Mouse (Mus musculus) heart, embryonic 11.5 days (tissue): ENCODE results near the gene Zfp966. TPM values are rescaled to one million over a fixed set of nuclear protein-coding genes. Genes with fewer than 3 reads are reported as not detected.
"Not testable (repeated sequence)": the region's sequence is repeated elsewhere in the genome, so short reads cannot be mapped to it uniquely, and the experiment has no call there.

Experiments used
- ATAC-seq: fragments of 200-750 bp; cut with Nextera tagmentation; replicated peaks from 2 replicates; pipeline ENCODE4 v1.8.0; 2017; ENCODE audit warnings: moderate library complexity; ENCODE audit not compliant: insufficient number of reproducible peaks, low FRiP score, low TSS enrichment
- H3K27ac ChIP-seq: fragments of 300-500 bp; sonication (generic); 2 replicates; pipeline ENCODE4 v1.5.1; 2014; ENCODE audit warnings: mild to moderate bottlenecking, low read depth, low read length
- H3K27me3 ChIP-seq: fragments of 300-500 bp; sonication (generic); 2 replicates; pipeline ENCODE4 v1.6.1; 2014; ENCODE audit warnings: mild to moderate bottlenecking, low read length, mixed read lengths; ENCODE audit not compliant: control insufficient read depth, insufficient read depth
- H3K36me3 ChIP-seq: fragments of 300-500 bp; sonication (generic); 2 replicates; pipeline ENCODE4 v1.6.1; 2014; ENCODE audit warnings: mild to moderate bottlenecking, low read length, moderate library complexity, mixed read lengths; ENCODE audit not compliant: control insufficient read depth, insufficient read depth
- H3K4me1 ChIP-seq: fragments of 300-500 bp; sonication (generic); 2 replicates; pipeline ENCODE4 v1.6.1; 2014; ENCODE audit warnings: low read length; ENCODE audit not compliant: control insufficient read depth, insufficient read depth
- H3K4me2 ChIP-seq: fragments of 300-500 bp; sonication (generic); 2 replicates; pipeline ENCODE4 v1.6.1; 2014; ENCODE audit warnings: mild to moderate bottlenecking, moderate library complexity
- H3K4me3 ChIP-seq: fragments of 300-500 bp; sonication (generic); 2 replicates; pipeline ENCODE4 v1.5.1; 2014; ENCODE audit warnings: low read depth, low read length
- H3K9ac ChIP-seq: fragments of 300-500 bp; sonication (generic); 2 replicates; pipeline ENCODE4 v1.6.1; 2014; ENCODE audit warnings: mild to moderate bottlenecking, low read depth, low read length, moderate library complexity
- H3K9me3 ChIP-seq: fragments of 300-500 bp; sonication (generic); replicated peaks from 2 replicates; pipeline ENCODE4 v1.6.1; 2016; ENCODE audit warnings: low read length; ENCODE audit not compliant: control insufficient read depth
- WGBS: fragments of 180-500 bp; shearing (Covaris S2); extraction: QIAGEN DNeasy Blood & Tissue Kit; methylation state at CpG from one replicate; pipeline ENCODE4 v1.1.7; 2014; ENCODE audit not compliant: insufficient replicate concordance; 5-methylcytosine and 5-hydroxymethylcytosine counted together
- polyA plus RNA-seq: library from polyadenylated mRNA; unstranded; fragments of >200 nt; fragmentation: Nextera tagmentation; extraction: Ambion mirVana; gene quantifications from 2 replicates; pipeline ENCODE4 v1.2.1, GENCODE M21; 2014

Zfp966 gene
- 3.8 and 4.9 TPM in 2 replicates for polyA plus RNA-seq

DNA sequence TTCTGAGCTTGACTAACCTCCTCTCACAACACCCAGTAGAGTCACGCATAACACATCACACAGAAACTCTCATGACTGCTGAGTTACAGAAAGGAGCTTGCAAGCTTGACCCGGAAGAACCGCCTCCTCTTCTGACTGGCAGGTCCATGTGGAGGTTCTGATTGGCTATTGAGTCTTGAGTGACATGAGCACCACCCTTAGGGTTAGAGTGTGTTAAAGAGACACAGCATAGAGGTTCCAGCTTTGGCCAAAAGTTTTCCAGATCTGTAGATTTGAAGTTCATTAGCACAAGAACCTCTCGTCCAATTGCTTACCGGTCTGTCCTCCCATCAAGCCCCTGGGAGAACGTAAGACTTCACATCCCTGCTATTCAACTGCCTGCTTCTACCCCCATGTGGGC, at the start of gene Zfp966:
Gene Zfp966, minus strand, starts transcription at position 101 of the 400 bp plus-strand sequence.
- H3K27me3 ChIP-seq: not testable (repeated sequence)
- WGBS: no CpG with 5 or more reads among the region's 6 CpGs

DNA sequence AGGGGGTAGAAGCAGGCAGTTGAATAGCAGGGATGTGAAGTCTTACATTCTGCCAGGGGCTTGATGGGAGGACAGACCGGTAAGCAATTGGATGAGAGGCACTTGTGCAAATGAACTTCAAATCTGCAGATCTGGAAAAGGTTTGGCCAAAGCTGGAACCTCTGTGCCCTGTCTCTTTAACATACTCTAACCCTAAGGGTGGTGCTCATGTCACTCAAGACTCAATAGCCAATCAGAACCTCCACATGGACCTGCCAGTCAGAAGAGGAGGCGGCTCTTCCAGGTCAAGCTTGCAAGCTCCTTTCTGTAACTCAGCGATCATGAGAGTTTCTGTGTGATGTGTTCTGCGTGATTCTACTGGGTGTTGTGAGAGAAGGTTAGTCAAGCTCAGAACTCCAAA, 34.1 kb upstream of the Zfp966 start, which contains the start of gene Gm2026:
Gene Gm2026, plus strand, starts transcription at position 301 of the 400 bp plus-strand sequence.
- not testable (repeated sequence) for H3K9me3 ChIP-seq, H3K36me3 ChIP-seq, H3K4me3 ChIP-seq, H3K4me2 ChIP-seq, H3K4me1 ChIP-seq, ATAC-seq, H3K9ac ChIP-seq, H3K27ac ChIP-seq, H3K27me3 ChIP-seq
- WGBS: no CpG with 5 or more reads among the region's 4 CpGs

More for the DNA sequence above, at the start of gene Zfp966:
- H3K36me3 ChIP-seq, ATAC-seq, H3K27ac ChIP-seq, H3K9ac ChIP-seq, H3K4me2 ChIP-seq, H3K4me3 ChIP-seq, H3K9me3 ChIP-seq, H3K4me1 ChIP-seq: not testable (repeated sequence)

DNA sequence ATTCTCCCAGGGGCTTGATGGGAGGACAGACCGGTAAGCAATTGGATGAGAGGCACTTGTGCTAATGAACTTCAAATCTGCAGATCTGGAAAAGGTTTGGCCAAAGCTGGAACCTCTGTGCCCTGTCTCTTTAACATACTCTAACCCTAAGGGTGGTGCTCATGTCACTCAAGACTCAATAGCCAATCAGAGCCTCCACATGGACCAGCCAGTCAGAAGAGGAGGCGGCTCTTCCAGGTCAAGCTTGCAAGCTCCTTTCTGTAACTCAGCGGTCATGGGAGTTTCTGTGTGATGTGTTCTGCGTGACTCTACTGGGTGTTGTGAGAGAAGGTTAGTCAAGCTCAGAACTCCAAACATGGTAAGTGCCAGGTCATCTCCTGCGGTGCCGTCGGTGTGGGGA, 61.9 kb downstream of the Zfp966 start, which contains the start of gene Gm6710:
Gene Gm6710, plus strand, starts transcription at position 196 of the 400 bp plus-strand sequence.
- not testable (repeated sequence) for H3K9ac ChIP-seq, ATAC-seq, H3K4me1 ChIP-seq, H3K9me3 ChIP-seq, H3K4me2 ChIP-seq, H3K27me3 ChIP-seq, H3K27ac ChIP-seq, H3K4me3 ChIP-seq, H3K36me3 ChIP-seq
- no CpG with 5 or more reads among the region's 7 CpGs for WGBS

Other genes with a start within 250 kb of the Zfp966 start
- 10.5 and 16.8 TPM in 2 replicates for gene Zfp969, start 227.5 kb downstream of the Zfp966 start, polyA plus RNA-seq
- not detected in 2 replicates for gene Gm2007, start 189.6 kb downstream of the Zfp966 start, polyA plus RNA-seq
- gene Gm14288, start 130.0 kb downstream of the Zfp966 start, polyA plus RNA-seq: 3.0 and 5.5 TPM in 2 replicates
- 20.9 and 21.3 TPM in 2 replicates for gene Gm6710, start 61.9 kb downstream of the Zfp966 start, polyA plus RNA-seq
- gene Gm2026, start 34.2 kb upstream of the Zfp966 start, polyA plus RNA-seq: 22.3 and 24.6 TPM in 2 replicates
- 1.2 and 2.1 TPM in 2 replicates for gene Gm2004, start 218.7 kb upstream of the Zfp966 start, polyA plus RNA-seq